Mouse (Mus musculus): ENCODE measurements around the gene Reg3g. TPM values are rescaled to one million over a fixed set of nuclear protein-coding genes. Genes with fewer than 3 reads are reported as not detected.
"Not testable (repeated sequence)": the region's sequence is repeated elsewhere in the genome, so short reads cannot be mapped to it uniquely, and the experiment has no call there.

Gene Reg3g
- polyA plus RNA-seq (2012; ENCODE audit: insufficient read depth, insufficient read length, missing spikeins), result not detected in 2 replicates

DNA sequence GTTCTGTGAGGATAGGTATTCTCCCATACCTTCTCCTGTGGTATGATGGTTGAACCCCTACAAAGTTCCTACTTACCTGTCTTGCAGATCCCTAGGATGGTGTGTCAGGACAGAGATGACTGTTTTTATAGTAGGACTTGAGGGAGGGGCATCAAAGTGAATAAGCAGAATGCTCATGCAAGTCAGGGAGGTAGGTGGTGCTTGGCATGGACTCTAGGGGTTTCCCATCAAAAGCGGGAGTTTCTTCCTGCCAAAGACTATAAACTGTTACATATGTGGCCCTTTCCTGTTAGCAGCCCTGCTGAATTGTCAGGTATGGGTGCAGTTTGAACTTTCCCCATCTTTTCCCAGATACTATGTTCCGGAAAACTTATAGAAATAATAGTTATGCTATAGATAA, at the start of gene Reg3g:
Reg3g (minus strand) TSS at position 101 of the 400 bp plus-strand sequence.
- H3K4me3 ChIP-seq (ENCODE audit: insufficient read depth, low read depth, low read length), result no peak within 1 kb of the TSS
- no peak within 1 kb of the TSS for H3K27ac ChIP-seq (replicated peaks; ENCODE audit: low read depth, low read length)
- no peaks in the 10 kb centered on the region for H3K4me1 ChIP-seq (ENCODE audit: control insufficient read depth, insufficient read depth, insufficient read length, low read length)

- Histone ChIP-seq H3K4me3 (ENCODE audit: insufficient read depth, low read depth, low read length) (no peak overlapping the region), H3K4me1 (ENCODE audit: control insufficient read depth, insufficient read depth, insufficient read length, low read length) (no peaks in the 10 kb centered on the region), H3K27ac (replicated peaks; ENCODE audit: low read depth, low read length) (no peak overlapping the region)
Measured at GRCm38 (mm10) chr6:78515777-78516446, 47.2 kb upstream of the Reg3g start.

DNA sequence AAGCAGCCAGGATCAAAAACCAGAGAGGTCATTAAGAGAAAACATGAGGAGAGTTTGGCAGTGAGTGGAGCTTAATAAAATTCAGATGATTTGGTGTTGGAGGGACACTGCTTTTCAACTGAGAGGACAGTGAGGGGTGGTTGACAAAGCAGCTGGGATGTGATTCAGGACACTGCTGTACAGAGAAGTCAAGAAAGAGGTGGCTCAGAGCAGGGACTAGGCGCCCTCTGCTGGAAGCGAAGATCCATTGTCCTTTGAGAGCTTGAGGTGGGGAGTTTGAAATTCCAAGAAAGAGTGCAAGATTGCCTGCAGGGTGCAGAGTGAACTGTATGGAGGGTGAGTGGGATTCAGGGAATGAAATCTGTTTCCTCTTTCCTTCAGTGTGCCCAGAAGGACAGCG, 44.2 kb upstream of the Reg3g start:
- H3K4me3 ChIP-seq (ENCODE audit: insufficient read depth, low read depth, low read length), result no peak overlapping the region
- H3K4me1 ChIP-seq (ENCODE audit: control insufficient read depth, insufficient read depth, insufficient read length, low read length), result no peaks in the 10 kb centered on the region
- H3K27ac ChIP-seq (replicated peaks; ENCODE audit: low read depth, low read length), result no peak overlapping the region

DNA sequence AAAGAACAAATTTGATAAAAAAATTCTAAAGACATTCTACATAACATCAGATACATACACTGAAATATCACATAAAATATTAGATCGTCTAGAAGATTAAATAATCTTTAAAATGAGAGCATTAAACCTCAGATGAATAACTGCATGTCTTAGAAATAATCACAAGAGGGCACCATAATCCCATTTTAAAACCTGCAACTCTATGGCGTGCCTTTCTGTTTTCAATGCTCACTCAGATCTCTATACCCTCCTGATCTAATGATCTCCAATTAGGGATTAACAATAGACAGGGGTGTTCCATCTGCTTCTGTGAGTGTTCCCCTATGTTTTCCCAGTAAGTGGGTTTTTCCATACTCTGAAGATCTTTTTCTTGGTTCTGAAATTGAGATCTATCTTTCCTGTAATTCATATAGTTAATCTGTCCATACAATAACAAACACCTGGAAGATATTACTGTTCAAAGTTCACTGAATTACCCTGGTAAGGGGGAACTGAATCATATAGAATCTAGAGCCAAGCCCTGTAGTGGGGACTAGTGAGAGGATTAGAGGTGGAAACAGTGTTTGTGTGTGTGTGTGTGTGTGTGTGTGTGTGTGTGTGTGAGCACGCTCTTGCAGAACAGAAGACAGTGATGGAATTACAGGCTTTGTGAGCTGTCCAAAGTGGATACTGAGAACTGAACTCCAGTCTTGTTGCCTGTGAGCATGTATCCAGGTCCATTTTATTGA, 41.7 kb upstream of the Reg3g start:
- Histone ChIP-seq H3K27ac (replicated peaks; ENCODE audit: low read depth, low read length) (no peak overlapping the region), H3K4me3 (ENCODE audit: insufficient read depth, low read depth, low read length) (no peak overlapping the region), H3K4me1 (ENCODE audit: control insufficient read depth, insufficient read depth, insufficient read length, low read length) (no peaks in the 10 kb centered on the region)

DNA sequence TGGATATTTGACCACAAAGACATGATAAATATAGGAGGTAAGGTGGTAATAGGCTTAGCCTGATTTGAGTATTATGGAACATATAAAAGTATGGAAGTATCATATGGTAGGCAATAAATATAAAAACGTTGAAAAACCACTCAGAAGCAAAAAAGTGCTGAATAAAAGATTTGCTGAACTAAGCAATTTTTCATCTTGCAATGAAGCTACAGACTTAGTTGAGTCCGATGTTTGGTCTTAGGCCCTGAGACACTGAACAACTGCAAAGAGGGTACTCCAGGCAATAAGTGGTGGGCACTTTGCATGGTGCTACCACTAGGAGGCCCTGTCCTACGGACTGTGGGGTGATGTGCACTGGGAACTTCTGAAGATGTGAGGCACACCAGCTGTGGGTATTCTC, 37.1 kb upstream of the Reg3g start:
- no peaks in the 10 kb centered on the region for H3K4me1 ChIP-seq (ENCODE audit: control insufficient read depth, insufficient read depth, insufficient read length, low read length)
- H3K27ac ChIP-seq (replicated peaks; ENCODE audit: low read depth, low read length), result no peak overlapping the region
- H3K4me3 ChIP-seq (ENCODE audit: insufficient read depth, low read depth, low read length), result no peak overlapping the region

DNA sequence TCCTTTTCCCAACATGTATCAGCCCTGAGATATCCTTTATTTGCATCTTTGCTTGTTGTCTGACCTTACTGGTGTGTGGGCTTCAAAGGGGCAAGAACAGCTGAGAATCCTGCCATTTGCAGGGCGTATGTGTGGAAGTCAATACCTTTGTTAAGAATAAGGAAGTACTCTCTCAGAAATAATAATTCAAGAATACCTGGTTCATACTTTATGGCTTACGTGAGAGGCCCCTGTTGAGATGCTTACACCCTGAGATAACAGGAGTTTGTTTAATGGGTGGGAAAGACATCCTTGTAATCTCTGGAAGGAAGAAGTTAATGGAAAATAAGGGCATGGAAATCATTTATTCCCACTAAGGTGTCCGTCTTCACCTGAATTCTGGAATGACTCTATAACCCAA, 26.0 kb upstream of the Reg3g start:
- Histone ChIP-seq H3K4me3 (ENCODE audit: insufficient read depth, low read depth, low read length) (no peak overlapping the region), H3K4me1 (ENCODE audit: control insufficient read depth, insufficient read depth, insufficient read length, low read length) (no peaks in the 10 kb centered on the region)

DNA sequence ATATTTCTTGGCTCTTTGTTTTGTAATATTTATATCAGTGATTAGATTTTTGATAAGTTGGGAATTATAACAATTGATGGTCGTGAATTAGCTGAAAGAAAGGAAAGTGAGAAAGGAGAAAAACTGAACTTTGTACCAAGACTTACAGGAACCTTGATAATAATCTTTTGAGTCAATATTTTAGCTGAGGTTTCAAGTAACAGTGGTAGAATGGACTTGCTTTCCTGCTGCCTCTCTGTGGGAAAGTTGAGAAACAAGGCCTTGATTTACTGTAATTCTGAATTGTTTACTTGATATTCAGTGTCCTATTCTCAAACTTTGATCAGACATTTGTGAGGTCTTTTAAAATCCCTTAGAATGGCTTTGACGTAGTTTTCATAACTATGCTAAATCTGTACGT, 615 bp upstream of the Reg3g start:
- Histone ChIP-seq H3K4me3 (ENCODE audit: insufficient read depth, low read depth, low read length) (no peak overlapping the region), H3K27ac (replicated peaks; ENCODE audit: low read depth, low read length) (no peak overlapping the region), H3K4me1 (ENCODE audit: control insufficient read depth, insufficient read depth, insufficient read length, low read length) (no peaks in the 10 kb centered on the region)

More for the DNA sequence above, 26.0 kb upstream of the Reg3g start:
- H3K27ac ChIP-seq (replicated peaks; ENCODE audit: low read depth, low read length), result no peak overlapping the region

DNA sequence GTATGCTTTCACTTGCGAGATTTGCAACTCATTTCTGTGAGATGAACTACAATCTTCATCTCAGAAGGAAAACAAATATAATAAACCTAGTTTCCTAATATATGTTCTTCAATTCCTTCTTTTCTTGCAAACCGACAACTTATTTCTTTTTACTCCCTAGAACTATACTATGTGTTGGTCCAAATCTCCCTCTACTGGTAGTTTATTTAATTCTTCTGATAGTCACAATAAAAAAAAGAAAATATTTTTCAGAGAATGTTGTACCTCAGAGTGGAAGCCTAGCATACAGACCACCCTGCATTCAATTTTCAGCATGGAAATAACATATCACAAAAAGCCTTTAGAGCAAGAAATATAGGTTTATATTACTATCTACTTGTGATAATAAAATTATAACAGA, 5.4 kb downstream of the Reg3g start:
- no peak overlapping the region for H3K4me3 ChIP-seq (ENCODE audit: insufficient read depth, low read depth, low read length)
- H3K27ac ChIP-seq (replicated peaks; ENCODE audit: low read depth, low read length), result no peak overlapping the region
- no peaks in the 10 kb centered on the region for H3K4me1 ChIP-seq (ENCODE audit: control insufficient read depth, insufficient read depth, insufficient read length, low read length)

GRCm38 (mm10) chr6:78462360-78462759, 6.3 kb downstream of the Reg3g start:
- Histone ChIP-seq H3K4me1 (ENCODE audit: control insufficient read depth, insufficient read depth, insufficient read length, low read length) (no peaks in the 10 kb centered on the region), H3K27ac (replicated peaks; ENCODE audit: low read depth, low read length) (no peak overlapping the region), H3K4me3 (ENCODE audit: insufficient read depth, low read depth, low read length) (no peak overlapping the region)

- no peak overlapping the region for H3K27ac ChIP-seq (replicated peaks; ENCODE audit: low read depth, low read length)
- H3K4me1 ChIP-seq (ENCODE audit: control insufficient read depth, insufficient read depth, insufficient read length, low read length), result no peaks in the 10 kb centered on the region
- H3K4me3 ChIP-seq (ENCODE audit: insufficient read depth, low read depth, low read length), result no peak overlapping the region
Measured at GRCm38 (mm10) chr6:78460191-78460825, 8.4 kb downstream of the Reg3g start.

GRCm38 (mm10) chr6:78452804-78453203, 15.9 kb downstream of the Reg3g start:
- Histone ChIP-seq H3K4me3 (ENCODE audit: insufficient read depth, low read depth, low read length) (no peak overlapping the region), H3K4me1 (ENCODE audit: control insufficient read depth, insufficient read depth, insufficient read length, low read length) (no peaks in the 10 kb centered on the region), H3K27ac (replicated peaks; ENCODE audit: low read depth, low read length) (no peak overlapping the region)

GRCm38 (mm10) chr6:78448409-78448808, 20.3 kb downstream of the Reg3g start:
- no peaks in the 10 kb centered on the region for H3K4me1 ChIP-seq (ENCODE audit: control insufficient read depth, insufficient read depth, insufficient read length, low read length)
- no peak overlapping the region for H3K27ac ChIP-seq (replicated peaks; ENCODE audit: low read depth, low read length)

GRCm38 (mm10) chr6:78447202-78447601, 21.5 kb downstream of the Reg3g start:
- Histone ChIP-seq H3K4me3 (ENCODE audit: insufficient read depth, low read depth, low read length) (no peak overlapping the region), H3K27ac (replicated peaks; ENCODE audit: low read depth, low read length) (no peak overlapping the region), H3K4me1 (ENCODE audit: control insufficient read depth, insufficient read depth, insufficient read length, low read length) (no peaks in the 10 kb centered on the region)

More at GRCm38 (mm10) chr6:78448409-78448808, 20.3 kb downstream of the Reg3g start:
- H3K4me3 ChIP-seq (ENCODE audit: insufficient read depth, low read depth, low read length), result no peak overlapping the region

GRCm38 (mm10) chr6:78425497-78425896, 43.2 kb downstream of the Reg3g start:
- H3K4me3 ChIP-seq (ENCODE audit: insufficient read depth, low read depth, low read length), result no peak overlapping the region
- H3K4me1 ChIP-seq (ENCODE audit: control insufficient read depth, insufficient read depth, insufficient read length, low read length), result no peaks in the 10 kb centered on the region
- no peak overlapping the region for H3K27ac ChIP-seq (replicated peaks; ENCODE audit: low read depth, low read length)

DNA sequence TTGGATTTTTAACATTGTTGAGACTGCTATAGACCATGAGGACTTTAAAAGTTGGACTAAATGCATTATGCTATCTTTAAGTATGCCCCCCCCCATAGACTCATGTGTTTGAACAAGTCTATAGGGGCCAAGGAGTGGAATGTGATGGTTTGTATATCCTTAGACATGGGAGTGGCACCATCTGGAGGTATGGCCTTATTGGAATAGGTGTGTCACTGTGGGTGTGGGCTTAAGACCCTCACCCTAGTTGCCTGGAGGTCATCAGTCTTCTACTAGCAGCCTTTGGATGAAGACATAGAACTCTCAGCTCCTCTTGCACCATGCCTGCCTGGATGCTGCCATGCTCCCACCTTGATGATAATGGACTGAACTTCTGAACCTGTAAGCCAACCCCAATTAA, 46.3 kb downstream of the Reg3g start, which contains the start of gene Reg1:
Reg1 (plus strand) TSS at position 301 of the 400 bp plus-strand sequence.
- H3K4me1 ChIP-seq (ENCODE audit: control insufficient read depth, insufficient read depth, insufficient read length, low read length); H3K4me3 ChIP-seq (ENCODE audit: insufficient read depth, low read depth, low read length); H3K27ac ChIP-seq (replicated peaks; ENCODE audit: low read depth, low read length): not testable (repeated sequence)

All from brown adipose tissue, adult 24 weeks (tissue).